Mouse (Mus musculus) embryonic fibroblast, embryonic 13.5 days (primary cell): ENCODE measurements around the gene Dcdc2a.

Experiments
- CTCF ChIP-seq: IDR thresholded peaks from 2 replicates; pipeline ENCODE4 v1.5.1; 2011; ENCODE audit warnings: mild to moderate bottlenecking, control low read depth, low read length, moderate library complexity, borderline replicate concordance; ENCODE audit not compliant: insufficient read depth
- POLR2A ChIP-seq: IDR thresholded peaks from 2 replicates; pipeline ENCODE4 v1.6.1; 2011; ENCODE audit warnings: low read depth, mild to moderate bottlenecking, control low read depth, low read length, moderate library complexity

DNA sequence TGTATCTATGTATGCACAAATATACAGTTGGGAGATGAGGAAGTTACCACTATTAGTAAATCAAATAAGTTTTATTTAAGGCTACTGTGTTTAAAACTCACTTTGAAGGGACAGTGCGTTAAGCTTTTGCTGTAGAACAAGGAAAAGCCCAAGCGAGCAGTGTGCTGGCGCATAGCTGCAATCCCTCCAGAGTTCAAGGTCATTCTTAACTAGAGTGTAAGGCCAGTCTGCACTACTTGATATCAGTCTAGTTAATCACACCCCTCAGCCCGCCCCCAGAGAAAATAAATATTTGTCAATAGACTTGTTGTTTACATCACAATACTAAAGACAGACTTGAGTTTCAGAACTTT lies 35.3 kb upstream of the Dcdc2a start:
- TF ChIP-seq CTCF, result no peak
- no peak for TF ChIP-seq POLR2A
